Mouse (Mus musculus) limb, embryonic 11.5 days (tissue): ENCODE measurements around the gene Vps37b. TPM values are rescaled to one million over a fixed set of nuclear protein-coding genes. Genes with fewer than 3 reads are reported as not detected.

Source experiments
- ATAC-seq: fragments of 200-750 bp; cut with Nextera tagmentation; 2 replicates; pipeline ENCODE4 v1.8.0; 2017; ENCODE audit warnings: low read depth; ENCODE audit not compliant: insufficient number of reproducible peaks, low FRiP score, low TSS enrichment
- DNase-seq: peaks from one replicate; pipeline ENCODE4 v3.0.0-alpha.2; 2015; ENCODE audit warnings: low spot score
- H3K27ac ChIP-seq: fragments of 300-500 bp; sonication (generic); replicated peaks from 2 replicates; pipeline ENCODE4 v1.5.1; 2014; ENCODE audit warnings: low read depth, mild to moderate bottlenecking, low read length
- H3K27me3 ChIP-seq: fragments of 300-500 bp; sonication (generic); 2 replicates; pipeline ENCODE4 v1.6.1; 2014; ENCODE audit warnings: mild to moderate bottlenecking, low read length, mixed read lengths; ENCODE audit not compliant: control insufficient read depth, insufficient read depth
- H3K36me3 ChIP-seq: fragments of 300-500 bp; sonication (generic); 2 replicates; pipeline ENCODE4 v1.6.1; 2014; ENCODE audit warnings: mild to moderate bottlenecking, low read length, moderate library complexity, mixed read lengths; ENCODE audit not compliant: control insufficient read depth, insufficient read depth
- H3K4me1 ChIP-seq: fragments of 300-500 bp; sonication (generic); 2 replicates; pipeline ENCODE4 v1.6.1; 2014; ENCODE audit warnings: low read length, mixed read lengths; ENCODE audit not compliant: control insufficient read depth, insufficient read depth
- H3K4me2 ChIP-seq: fragments of 300-500 bp; sonication (generic); 2 replicates; pipeline ENCODE4 v1.6.1; 2014; ENCODE audit warnings: low read depth, mild to moderate bottlenecking, moderate library complexity; ENCODE audit not compliant: severe bottlenecking
- H3K4me3 ChIP-seq: fragments of 300-500 bp; sonication (generic); 2 replicates; pipeline ENCODE4 v1.5.1; 2014; ENCODE audit warnings: low read depth, low read length
- H3K9ac ChIP-seq: fragments of 300-500 bp; sonication (generic); 2 replicates; pipeline ENCODE4 v1.6.1; 2014; ENCODE audit warnings: mild to moderate bottlenecking, low read length
- H3K9me3 ChIP-seq: fragments of 300-500 bp; sonication (generic); 2 replicates; pipeline ENCODE4 v1.6.1; 2016; ENCODE audit warnings: low read length; ENCODE audit not compliant: control insufficient read depth
- WGBS: fragments of 180-500 bp; shearing (Covaris S2); extraction: QIAGEN DNeasy Blood & Tissue Kit; methylation state at CpG from one replicate; pipeline ENCODE4 v1.1.7; 2014; 5-methylcytosine and 5-hydroxymethylcytosine counted together
- polyA plus RNA-seq: library from polyadenylated mRNA; unstranded; fragments of >200 nt; fragmentation: Nextera tagmentation; extraction: Ambion mirVana; gene quantifications from 2 replicates; pipeline ENCODE4 v1.2.1, GENCODE M21; 2014

Gene Vps37b
- polyA plus RNA-seq, 1 experiment from 2014 or later: 32.8 TPM

GRCm38 (mm10) chr5:124015727-124016126 is 16.3 kb downstream of the Vps37b start:
- Histone ChIP-seq H3K27me3 (no peaks in the 10 kb centered on the region), H3K27ac (no peak overlapping the region), H3K9ac (no peak overlapping the region), H3K4me2 (no peak overlapping the region), H3K4me1 (peaks cover 25% of the 10 kb centered on the region), H3K36me3 (no peaks in the 10 kb centered on the region; the same call in 1 of the 2 replicates), H3K9me3 (no peaks in the 10 kb centered on the region), H3K4me3 (no peak overlapping the region)
- DNase-seq (no peak), ATAC-seq (no peak)
- 84% methylated on average over 2 of the region's 2 CpGs for WGBS

GRCm38 (mm10) chr5:124014791-124015251 is 17.2 kb downstream of the Vps37b start:
- Histone ChIP-seq H3K27ac (no peak overlapping the region), H3K9me3 (no peaks in the 10 kb centered on the region), H3K4me3 (no peak overlapping the region), H3K4me2 (no peak overlapping the region), H3K27me3 (no peaks in the 10 kb centered on the region), H3K4me1 (peaks cover 28% of the 10 kb centered on the region), H3K9ac (no peak overlapping the region), H3K36me3 (no peaks in the 10 kb centered on the region; the same call in 1 of the 2 replicates)
- no peak for ATAC-seq
- WGBS: 58% methylated on average over 11 of the region's 11 CpGs
- no peak for DNase-seq

- Histone ChIP-seq H3K4me1 (peaks cover 28% of the 10 kb centered on the region), H3K27me3 (no peaks in the 10 kb centered on the region), H3K9ac (no peak overlapping the region), H3K27ac (no peak overlapping the region), H3K9me3 (no peaks in the 10 kb centered on the region), H3K4me2 (no peak overlapping the region), H3K4me3 (no peak overlapping the region), H3K36me3 (no peaks in the 10 kb centered on the region; the same call in 1 of the 2 replicates)
- WGBS: 91% methylated on average over 3 of the region's 3 CpGs
- no peak for DNase-seq
- ATAC-seq: no peak
These were observed 17.9 kb downstream of the Vps37b start for GRCm38 (mm10) chr5:124014180-124014579.

GRCm38 (mm10) chr5:124013747-124014146 is 18.3 kb downstream of the Vps37b start:
- H3K4me1 ChIP-seq: peaks cover 28% of the 10 kb centered on the region
- DNase-seq (no peak), ATAC-seq (no peak)
- no peaks in the 10 kb centered on the region for H3K9me3 ChIP-seq
- H3K36me3 ChIP-seq: no peaks in the 10 kb centered on the region; the same call in 1 of the 2 replicates
- no peak overlapping the region for H3K4me2 ChIP-seq
- H3K27me3 ChIP-seq: no peaks in the 10 kb centered on the region
- WGBS: 87% methylated on average over 16 of the region's 16 CpGs
- no peak overlapping the region for H3K4me3 ChIP-seq
- H3K27ac ChIP-seq: no peak overlapping the region
- H3K9ac ChIP-seq: no peak overlapping the region

- Histone ChIP-seq H3K4me2 (no peak overlapping the region), H3K9me3 (no peaks in the 10 kb centered on the region), H3K36me3 (peaks cover 7% of the 10 kb centered on the region; the same call in 1 of the 2 replicates), H3K27me3 (no peaks in the 10 kb centered on the region), H3K4me1 (peaks cover 28% of the 10 kb centered on the region), H3K9ac (no peak overlapping the region), H3K27ac (no peak overlapping the region), H3K4me3 (no peak overlapping the region)
- 86% methylated on average over 10 of the region's 10 CpGs for WGBS
- ATAC-seq: no peak
- DNase-seq: no peak
These were observed 19.2 kb downstream of the Vps37b start for GRCm38 (mm10) chr5:124012885-124013284.

- ATAC-seq (no peak), DNase-seq (no peak)
- Histone ChIP-seq H3K4me1 (peaks cover 28% of the 10 kb centered on the region), H3K4me2 (no peak overlapping the region; the same call in 1 of the 2 replicates), H3K36me3 (peaks cover 7% of the 10 kb centered on the region; the same call in 1 of the 2 replicates), H3K27me3 (no peaks in the 10 kb centered on the region), H3K27ac (no peak overlapping the region), H3K9ac (no peak overlapping the region), H3K9me3 (no peaks in the 10 kb centered on the region), H3K4me3 (no peak overlapping the region)
- WGBS: 30% methylated on average over 8 of the region's 8 CpGs
These were observed 20.1 kb downstream of the Vps37b start for GRCm38 (mm10) chr5:124011927-124012326.

- 8% methylated on average over 19 of the region's 19 CpGs for WGBS
- Histone ChIP-seq H3K9ac (0 out of 2 replicates have a peak overlapping the region, but pooled peaks have one; percentile 34), H3K4me1 (peaks cover 28% of the 10 kb centered on the region), H3K27ac (peak overlapping the region; percentile 24), H3K36me3 (peaks cover 13% of the 10 kb centered on the region; the same call in 1 of the 2 replicates), H3K4me2 (peak overlapping the region; percentile 25; the same call in 1 of the 2 replicates), H3K9me3 (no peaks in the 10 kb centered on the region), H3K27me3 (no peaks in the 10 kb centered on the region), H3K4me3 (no peak overlapping the region)
- DNase-seq: peak; percentile 66
- peak; percentile 18; the same call in 1 of the 2 replicates for ATAC-seq
These were observed 21.0 kb downstream of the Vps37b start for GRCm38 (mm10) chr5:124010910-124011655.

- no peak for DNase-seq
- 86% methylated on average over 8 of the region's 8 CpGs for WGBS
- H3K4me1 ChIP-seq: peaks cover 28% of the 10 kb centered on the region
These were observed 22.0 kb downstream of the Vps37b start for GRCm38 (mm10) chr5:124010077-124010476.

More at GRCm38 (mm10) chr5:124010077-124010476, 22.0 kb downstream of the Vps37b start:
- Histone ChIP-seq H3K27ac (no peak overlapping the region), H3K9ac (no peak overlapping the region), H3K27me3 (no peaks in the 10 kb centered on the region), H3K36me3 (peaks cover 19% of the 10 kb centered on the region; the same call in 1 of the 2 replicates), H3K9me3 (no peaks in the 10 kb centered on the region), H3K4me2 (no peak overlapping the region), H3K4me3 (no peak overlapping the region)
- ATAC-seq: no peak
